Mouse (Mus musculus): Measurements from ENCODE around the gene Ylpm1. TPM values are rescaled to one million over a fixed set of nuclear protein-coding genes. Genes with fewer than 3 reads are reported as not detected.

Ylpm1 gene
- polyA plus RNA-seq, 1 experiment from 2014 or later, result 16.3 TPM

GRCm38 (mm10) chr12:84969656-84970427 lies 26.3 kb upstream of the Ylpm1 start:
- no peak for ATAC-seq (replicated peaks; ENCODE audit: insufficient number of reproducible peaks, insufficient read depth, low FRiP score, low read depth)
- Histone ChIP-seq H3K27me3 (no peaks in the 10 kb centered on the region), H3K9me3 (replicated peaks) (no peaks in the 10 kb centered on the region), H3K4me2 (peak overlapping the region; percentile 82), H3K4me1 (replicated peaks) (peaks cover 17% of the 10 kb centered on the region), H3K27ac (no peak overlapping the region), H3K9ac (peak overlapping the region; percentile 88), H3K36me3 (peaks cover 20% of the 10 kb centered on the region), H3K4me3 (peak overlapping the region; percentile 96)
- WGBS, result 19% methylated on average over 15 of the region's 15 CpGs

- under 1% methylated on average over 42 of the region's 42 CpGs for WGBS
- ATAC-seq (replicated peaks; ENCODE audit: insufficient number of reproducible peaks, insufficient read depth, low FRiP score, low read depth), result 0 out of 2 replicates have a peak, but pooled peaks have one; percentile 60
- H3K4me1 ChIP-seq (replicated peaks), result peaks cover 17% of the 10 kb centered on the region
- peak within 1 kb of the TSS; percentile 57 for H3K27ac ChIP-seq
- peak within 1 kb of the TSS; percentile 82 for H3K4me2 ChIP-seq
- H3K4me3 ChIP-seq, result peak within 1 kb of the TSS; percentile 96
- peak within 1 kb of the TSS; percentile 88 for H3K9ac ChIP-seq
- H3K9me3 ChIP-seq (replicated peaks), result no peaks in the 10 kb centered on the region
- H3K27me3 ChIP-seq, result no peaks in the 10 kb centered on the region
- H3K36me3 ChIP-seq, result peaks cover 27% of the 10 kb centered on the region
Observed at GRCm38 (mm10) chr12:84970428-84971096, 25.6 kb upstream of the Ylpm1 start, which contains the start of the genes Fcf1 and Arel1. Gene Fcf1, plus strand, starts transcription at chr12:84970897. Gene Arel1, minus strand, starts transcription at chr12:84970900.

GRCm38 (mm10) chr12:84979264-84979862 lies 16.8 kb upstream of the Ylpm1 start:
- Histone ChIP-seq H3K4me2 (no peak overlapping the region), H3K4me1 (replicated peaks) (no peaks in the 10 kb centered on the region), H3K27ac (no peak overlapping the region), H3K9ac (no peak overlapping the region), H3K27me3 (no peaks in the 10 kb centered on the region), H3K9me3 (replicated peaks) (no peaks in the 10 kb centered on the region), H3K36me3 (peaks cover 91% of the 10 kb centered on the region), H3K4me3 (no peak overlapping the region)
- ATAC-seq (replicated peaks; ENCODE audit: insufficient number of reproducible peaks, insufficient read depth, low FRiP score, low read depth), result no peak
- 90% methylated on average over 2 of the region's 2 CpGs for WGBS

GRCm38 (mm10) chr12:84989456-84989855 lies 6.7 kb upstream of the Ylpm1 start:
- Histone ChIP-seq H3K27me3 (no peaks in the 10 kb centered on the region), H3K9me3 (replicated peaks) (no peaks in the 10 kb centered on the region), H3K4me1 (replicated peaks) (no peaks in the 10 kb centered on the region), H3K9ac (no peak overlapping the region), H3K27ac (no peak overlapping the region), H3K4me3 (no peak overlapping the region), H3K4me2 (no peak overlapping the region), H3K36me3 (no peaks in the 10 kb centered on the region)
- 51% methylated on average over 4 of the region's 4 CpGs for WGBS
- ATAC-seq (replicated peaks; ENCODE audit: insufficient number of reproducible peaks, insufficient read depth, low FRiP score, low read depth), result no peak

GRCm38 (mm10) chr12:84995112-84995761 lies 884 bp upstream of the Ylpm1 start:
- Histone ChIP-seq H3K27ac (no peak overlapping the region), H3K4me1 (replicated peaks) (peaks cover 23% of the 10 kb centered on the region)
- ATAC-seq (replicated peaks; ENCODE audit: insufficient number of reproducible peaks, insufficient read depth, low FRiP score, low read depth), result no peak

GRCm38 (mm10) chr12:84996501-84997398 lies 629 bp downstream of the Ylpm1 start:
- 1% methylated on average over 44 of the region's 44 CpGs for WGBS
- H3K4me2 ChIP-seq, result peak overlapping the region; percentile 94
- peak overlapping the region; percentile 95 for H3K9ac ChIP-seq
- no peaks in the 10 kb centered on the region for H3K27me3 ChIP-seq
- peak overlapping the region; percentile 83 for H3K27ac ChIP-seq
- ATAC-seq (replicated peaks; ENCODE audit: insufficient number of reproducible peaks, insufficient read depth, low FRiP score, low read depth), result peak; percentile 51
- H3K36me3 ChIP-seq, result no peaks in the 10 kb centered on the region
- peak overlapping the region; percentile 87 for H3K4me3 ChIP-seq
- no peaks in the 10 kb centered on the region for H3K9me3 ChIP-seq (replicated peaks)
- peaks cover 23% of the 10 kb centered on the region for H3K4me1 ChIP-seq (replicated peaks)

More at GRCm38 (mm10) chr12:84995112-84995761, 884 bp upstream of the Ylpm1 start:
- H3K4me2 ChIP-seq, result peak overlapping the region; percentile 94
- no peak overlapping the region for H3K9ac ChIP-seq
- no peaks in the 10 kb centered on the region for H3K27me3 ChIP-seq
- H3K4me3 ChIP-seq, result peak overlapping the region; percentile 87; the same call in 1 of the 2 replicates
- WGBS, result 91% methylated on average over 9 of the region's 9 CpGs
- no peaks in the 10 kb centered on the region for H3K36me3 ChIP-seq
- no peaks in the 10 kb centered on the region for H3K9me3 ChIP-seq (replicated peaks)

- H3K36me3 ChIP-seq, result no peaks in the 10 kb centered on the region
- no peak for ATAC-seq (replicated peaks; ENCODE audit: insufficient number of reproducible peaks, insufficient read depth, low FRiP score, low read depth)
- no peak overlapping the region for H3K27ac ChIP-seq
- peak overlapping the region; percentile 21 for H3K4me3 ChIP-seq
- H3K4me1 ChIP-seq (replicated peaks), result peaks cover 23% of the 10 kb centered on the region
- no peaks in the 10 kb centered on the region for H3K27me3 ChIP-seq
- no peaks in the 10 kb centered on the region for H3K9me3 ChIP-seq (replicated peaks)
- H3K4me2 ChIP-seq, result peak overlapping the region; percentile 94
- no peak overlapping the region for H3K9ac ChIP-seq
Observed at GRCm38 (mm10) chr12:84999053-84999452, 2.9 kb downstream of the Ylpm1 start.

- no peaks in the 10 kb centered on the region for H3K27me3 ChIP-seq
Observed at GRCm38 (mm10) chr12:85006206-85006605, 10.1 kb downstream of the Ylpm1 start.

GRCm38 (mm10) chr12:85007021-85007420 lies 10.9 kb downstream of the Ylpm1 start:
- ATAC-seq (replicated peaks; ENCODE audit: insufficient number of reproducible peaks, insufficient read depth, low FRiP score, low read depth), result no peak
- Histone ChIP-seq H3K36me3 (peaks cover 10% of the 10 kb centered on the region; the same call in 1 of the 2 replicates), H3K4me3 (no peak overlapping the region), H3K9me3 (replicated peaks) (no peaks in the 10 kb centered on the region), H3K4me2 (no peak overlapping the region), H3K4me1 (replicated peaks) (no peaks in the 10 kb centered on the region; the same call in 1 of the 2 replicates), H3K27me3 (no peaks in the 10 kb centered on the region), H3K27ac (no peak overlapping the region), H3K9ac (no peak overlapping the region)

More at GRCm38 (mm10) chr12:85006206-85006605, 10.1 kb downstream of the Ylpm1 start:
- Histone ChIP-seq H3K27ac (no peak overlapping the region), H3K4me1 (replicated peaks) (no peaks in the 10 kb centered on the region; the same call in 1 of the 2 replicates), H3K9me3 (replicated peaks) (no peaks in the 10 kb centered on the region), H3K9ac (no peak overlapping the region), H3K36me3 (peaks cover 10% of the 10 kb centered on the region; the same call in 1 of the 2 replicates), H3K4me2 (no peak overlapping the region), H3K4me3 (no peak overlapping the region)
- ATAC-seq (replicated peaks; ENCODE audit: insufficient number of reproducible peaks, insufficient read depth, low FRiP score, low read depth), result no peak
- WGBS, result 95% methylated on average over 1 of the region's 1 CpGs

- Histone ChIP-seq H3K9me3 (replicated peaks) (no peaks in the 10 kb centered on the region), H3K9ac (no peak overlapping the region), H3K4me1 (replicated peaks) (no peaks in the 10 kb centered on the region; the same call in 1 of the 2 replicates), H3K27me3 (no peaks in the 10 kb centered on the region), H3K27ac (no peak overlapping the region), H3K4me2 (no peak overlapping the region), H3K4me3 (no peak overlapping the region), H3K36me3 (peaks cover 32% of the 10 kb centered on the region)
- 80% methylated on average over 1 of the region's 1 CpGs for WGBS
- ATAC-seq (replicated peaks; ENCODE audit: insufficient number of reproducible peaks, insufficient read depth, low FRiP score, low read depth), result no peak
Observed at GRCm38 (mm10) chr12:85009776-85010175, 13.7 kb downstream of the Ylpm1 start.

All from heart, embryonic 15.5 days (tissue).